Mouse (Mus musculus): ENCODE measurements at regions not wholly inside any gene's neighbourhood (a gene's known extent, or its start where the extent isn't known, plus 50 kb on each side); places are given as distances from the start of the nearest gene placed in this dataset.

DNA sequence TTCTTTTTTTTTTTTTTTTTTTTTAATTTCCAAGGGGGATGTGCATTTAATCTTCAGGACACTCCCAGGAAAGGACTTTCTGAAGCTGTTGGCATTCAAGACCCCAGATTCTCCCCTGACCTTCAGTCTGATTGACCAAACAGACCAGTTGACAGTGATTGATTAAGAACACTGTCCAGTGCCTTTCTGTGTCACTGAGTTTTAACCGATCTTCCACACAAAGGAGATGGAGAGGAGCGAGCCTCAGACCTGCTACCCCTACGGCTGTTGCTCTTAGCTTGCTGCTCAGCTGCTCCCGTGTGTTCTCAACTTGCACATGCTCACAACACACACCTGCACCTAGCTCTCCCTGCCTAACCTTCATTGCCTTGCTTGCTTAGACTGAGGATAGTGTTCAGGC is 149.7 kb upstream of the Ferd3l start:
- Histone ChIP-seq H3K9me3 (ENCODE audit: control insufficient read depth, low read length) (no peaks in the 10 kb centered on the region), H3K4me2 (ENCODE audit: low read length) (no peak overlapping the region), H3K36me3 (ENCODE audit: control insufficient read depth, insufficient read depth, low read length) (no peaks in the 10 kb centered on the region), H3K9ac (ENCODE audit: low read length) (no peak overlapping the region), H3K4me1 (ENCODE audit: control insufficient read depth in 2 of 2, insufficient read depth in 2 of 2, low read length in 2 of 2) (no peaks in the 10 kb centered on the region), H3K27ac (replicated peaks in 1 of 2; ENCODE audit: control insufficient read depth in 1 of 2, insufficient read depth in 1 of 2, low read depth in 2 of 2, low read length in 2 of 2) (no peak overlapping the region), H3K27me3 (ENCODE audit: control insufficient read depth, insufficient read depth, low read length) (no peaks in the 10 kb centered on the region), H3K4me3 (ENCODE audit: control insufficient read depth in 1 of 2, insufficient read depth in 1 of 2, low read depth in 1 of 2, low read length in 2 of 2) (no peak overlapping the region)
- no peak for ATAC-seq (ENCODE audit: insufficient number of reproducible peaks, insufficient read depth, low FRiP score, low read depth)
- 50% methylated on average over 4 of the region's 4 CpGs for WGBS

DNA sequence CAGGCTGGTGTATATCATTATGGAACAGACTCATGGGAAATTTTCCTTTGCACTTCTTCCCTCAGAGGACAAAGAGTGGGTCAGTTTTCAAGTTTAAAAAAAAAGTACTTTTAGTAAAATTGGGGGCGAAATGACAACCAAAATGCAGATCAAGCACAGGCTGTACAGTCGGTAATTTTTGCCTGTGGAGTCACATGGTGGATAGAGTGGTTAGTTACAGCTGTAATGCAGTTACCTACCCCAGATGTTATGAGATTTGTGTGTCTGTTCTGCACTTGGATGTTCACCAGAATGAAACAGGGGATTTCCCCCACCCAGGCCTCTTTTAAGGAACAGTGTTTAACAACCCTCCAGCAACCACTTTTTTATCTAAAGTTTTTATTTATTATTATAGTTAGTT is 148.3 kb upstream of the Ferd3l start:
- no peak overlapping the region for H3K9ac ChIP-seq (ENCODE audit: low read length)
- no peaks in the 10 kb centered on the region for H3K27me3 ChIP-seq (ENCODE audit: control insufficient read depth, insufficient read depth, low read length)
- H3K9me3 ChIP-seq (ENCODE audit: control insufficient read depth, low read length) = no peaks in the 10 kb centered on the region
- 77% methylated on average over 2 of the region's 2 CpGs for WGBS
- no peak for ATAC-seq (ENCODE audit: insufficient number of reproducible peaks, insufficient read depth, low FRiP score, low read depth)
- H3K4me1 ChIP-seq (ENCODE audit: control insufficient read depth in 2 of 2, insufficient read depth in 2 of 2, low read length in 2 of 2) = no peaks in the 10 kb centered on the region
- no peak overlapping the region for H3K4me3 ChIP-seq (ENCODE audit: control insufficient read depth in 1 of 2, insufficient read depth in 1 of 2, low read depth in 1 of 2, low read length in 2 of 2)
- H3K36me3 ChIP-seq (ENCODE audit: control insufficient read depth, insufficient read depth, low read length) = no peaks in the 10 kb centered on the region
- no peak overlapping the region for H3K4me2 ChIP-seq (ENCODE audit: low read length)
- H3K27ac ChIP-seq (replicated peaks in 1 of 2; ENCODE audit: control insufficient read depth in 1 of 2, insufficient read depth in 1 of 2, low read depth in 2 of 2, low read length in 2 of 2) = no peak overlapping the region

DNA sequence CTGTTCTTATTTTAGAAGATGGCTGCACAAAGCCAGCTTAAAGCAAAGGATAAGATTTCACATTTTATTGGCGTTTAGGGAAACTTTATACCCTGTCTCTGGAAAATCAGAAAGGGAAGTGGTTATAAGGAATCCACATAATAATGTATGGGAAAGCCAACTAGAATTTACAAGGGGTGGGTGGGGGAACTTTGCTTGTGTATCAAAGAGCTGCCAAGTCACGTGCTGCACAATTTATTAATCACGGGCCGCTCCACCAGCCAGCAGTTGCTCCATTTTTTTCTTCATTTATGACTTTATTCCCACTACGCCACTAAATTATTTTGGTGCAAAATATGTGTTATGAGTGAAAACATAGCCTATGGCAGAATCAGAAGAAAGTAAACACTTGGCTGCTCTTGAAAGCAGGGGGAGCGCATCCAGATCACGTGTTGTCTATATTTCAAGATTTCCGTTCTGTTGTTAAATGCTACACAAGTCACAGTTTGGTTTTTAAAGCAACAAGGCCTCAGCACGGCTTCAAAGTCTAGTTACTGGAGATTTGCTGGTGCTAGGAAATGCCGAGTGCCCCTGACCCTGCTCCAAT is 123.9 kb upstream of the Ferd3l start:
- ATAC-seq (ENCODE audit: insufficient number of reproducible peaks, insufficient read depth, low FRiP score, low read depth) = no peak
- 81% methylated on average over 10 of the region's 10 CpGs for WGBS
- Histone ChIP-seq H3K27ac (replicated peaks in 1 of 2; ENCODE audit: control insufficient read depth in 1 of 2, insufficient read depth in 1 of 2, low read depth in 2 of 2, low read length in 2 of 2) (no peak overlapping the region), H3K36me3 (ENCODE audit: control insufficient read depth, insufficient read depth, low read length) (no peaks in the 10 kb centered on the region), H3K4me2 (ENCODE audit: low read length) (no peak overlapping the region), H3K4me1 (ENCODE audit: control insufficient read depth in 2 of 2, insufficient read depth in 2 of 2, low read length in 2 of 2) (no peaks in the 10 kb centered on the region), H3K9me3 (ENCODE audit: control insufficient read depth, low read length) (no peaks in the 10 kb centered on the region), H3K4me3 (ENCODE audit: control insufficient read depth in 1 of 2, insufficient read depth in 1 of 2, low read depth in 1 of 2, low read length in 2 of 2) (no peak overlapping the region), H3K27me3 (ENCODE audit: control insufficient read depth, insufficient read depth, low read length) (no peaks in the 10 kb centered on the region), H3K9ac (ENCODE audit: low read length) (no peak overlapping the region)

DNA sequence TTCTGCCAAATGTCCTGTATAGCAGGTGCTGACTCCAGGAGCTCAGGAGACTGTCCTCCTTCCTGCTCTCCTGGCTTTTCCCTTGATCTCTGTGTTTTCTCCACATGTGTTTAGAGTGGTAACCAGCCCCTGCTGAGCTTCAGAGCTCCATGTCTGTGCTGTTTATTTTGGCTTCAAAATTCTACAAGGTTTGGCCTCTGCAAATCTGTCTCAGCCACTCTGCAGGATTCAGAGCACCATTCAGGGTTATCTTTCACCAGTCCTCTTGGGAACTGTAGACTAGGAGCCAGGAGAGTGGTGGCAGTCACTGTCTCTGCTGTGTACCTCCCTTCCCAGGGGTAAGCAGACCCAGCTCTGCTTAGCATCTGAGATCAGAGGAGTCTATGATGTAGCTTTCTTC is 102.7 kb upstream of the Ferd3l start:
- no peak for ATAC-seq (ENCODE audit: insufficient number of reproducible peaks, insufficient read depth, low FRiP score, low read depth)
- Histone ChIP-seq H3K9me3 (ENCODE audit: control insufficient read depth, low read length) (no peaks in the 10 kb centered on the region), H3K9ac (ENCODE audit: low read length) (no peak overlapping the region), H3K27ac (replicated peaks in 1 of 2; ENCODE audit: control insufficient read depth in 1 of 2, insufficient read depth in 1 of 2, low read depth in 2 of 2, low read length in 2 of 2) (no peak overlapping the region), H3K4me1 (ENCODE audit: control insufficient read depth in 2 of 2, insufficient read depth in 2 of 2, low read length in 2 of 2) (no peaks in the 10 kb centered on the region), H3K36me3 (ENCODE audit: control insufficient read depth, insufficient read depth, low read length) (no peaks in the 10 kb centered on the region), H3K27me3 (ENCODE audit: control insufficient read depth, insufficient read depth, low read length) (no peaks in the 10 kb centered on the region), H3K4me3 (ENCODE audit: control insufficient read depth in 1 of 2, insufficient read depth in 1 of 2, low read depth in 1 of 2, low read length in 2 of 2) (no peak overlapping the region), H3K4me2 (ENCODE audit: low read length) (no peak overlapping the region)

DNA sequence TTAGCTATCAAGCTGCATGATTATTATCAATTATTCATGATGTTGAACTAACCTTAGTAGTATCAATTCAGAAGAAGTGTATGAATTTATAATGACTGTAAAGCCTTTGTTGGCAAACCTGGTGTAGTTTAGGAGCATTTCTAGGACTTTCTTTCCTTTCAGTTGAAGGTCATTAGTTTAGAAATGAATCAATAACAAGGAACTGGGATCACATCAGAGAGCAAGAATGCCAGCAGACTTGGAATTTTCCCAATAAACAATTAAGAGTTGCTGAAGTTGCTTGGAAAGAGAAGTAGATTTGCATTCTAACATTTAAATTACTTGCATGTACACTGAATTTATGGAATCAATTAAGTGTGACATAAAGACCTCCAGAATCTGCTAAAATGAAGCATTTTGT is 79.1 kb upstream of the Ferd3l start:
- Histone ChIP-seq H3K4me1 (ENCODE audit: control insufficient read depth in 2 of 2, insufficient read depth in 2 of 2, low read length in 2 of 2) (no peaks in the 10 kb centered on the region; a peak in 1 of 4 replicates), H3K9me3 (ENCODE audit: control insufficient read depth, low read length) (no peaks in the 10 kb centered on the region), H3K27me3 (ENCODE audit: control insufficient read depth, insufficient read depth, low read length) (no peaks in the 10 kb centered on the region), H3K4me3 (ENCODE audit: control insufficient read depth in 1 of 2, insufficient read depth in 1 of 2, low read depth in 1 of 2, low read length in 2 of 2) (no peak overlapping the region), H3K27ac (replicated peaks in 1 of 2; ENCODE audit: control insufficient read depth in 1 of 2, insufficient read depth in 1 of 2, low read depth in 2 of 2, low read length in 2 of 2) (no peak overlapping the region), H3K9ac (ENCODE audit: low read length) (no peak overlapping the region), H3K36me3 (ENCODE audit: control insufficient read depth, insufficient read depth, low read length) (no peaks in the 10 kb centered on the region), H3K4me2 (ENCODE audit: low read length) (no peak overlapping the region)
- no peak for ATAC-seq (ENCODE audit: insufficient number of reproducible peaks, insufficient read depth, low FRiP score, low read depth)

DNA sequence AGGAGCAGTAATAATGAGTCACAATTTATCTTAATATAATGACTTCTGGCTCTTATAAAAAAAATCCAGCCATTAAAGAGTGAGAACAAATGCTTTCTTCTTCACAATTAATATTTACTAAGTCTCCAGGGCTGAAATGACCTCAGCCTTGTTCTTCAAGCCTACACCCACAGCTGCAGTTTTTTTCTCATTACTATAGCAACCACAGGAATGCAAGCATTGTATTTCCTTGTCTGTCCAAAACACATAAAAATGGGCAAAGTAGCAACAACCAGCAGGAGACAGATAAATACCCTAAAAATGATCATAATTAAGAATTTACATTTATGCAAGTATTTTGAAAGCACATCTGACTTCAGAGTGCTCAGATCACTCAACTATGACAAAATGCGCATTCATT is 76.5 kb upstream of the Ferd3l start:
- Histone ChIP-seq H3K9ac (ENCODE audit: low read length) (no peak overlapping the region), H3K4me3 (ENCODE audit: control insufficient read depth in 1 of 2, insufficient read depth in 1 of 2, low read depth in 1 of 2, low read length in 2 of 2) (no peak overlapping the region), H3K36me3 (ENCODE audit: control insufficient read depth, insufficient read depth, low read length) (no peaks in the 10 kb centered on the region), H3K27me3 (ENCODE audit: control insufficient read depth, insufficient read depth, low read length) (no peaks in the 10 kb centered on the region), H3K9me3 (ENCODE audit: control insufficient read depth, low read length) (no peaks in the 10 kb centered on the region), H3K27ac (replicated peaks in 1 of 2; ENCODE audit: control insufficient read depth in 1 of 2, insufficient read depth in 1 of 2, low read depth in 2 of 2, low read length in 2 of 2) (no peak overlapping the region), H3K4me1 (ENCODE audit: control insufficient read depth in 2 of 2, insufficient read depth in 2 of 2, low read length in 2 of 2) (no peaks in the 10 kb centered on the region; a peak in 1 of 4 replicates), H3K4me2 (ENCODE audit: low read length) (no peak overlapping the region)
- no peak for ATAC-seq (ENCODE audit: insufficient number of reproducible peaks, insufficient read depth, low FRiP score, low read depth)
- 90% methylated on average over 1 of the region's 1 CpGs for WGBS

Data from heart, embryonic 14.5 days (tissue).